Mouse (Mus musculus) bone marrow, adult 2 months (tissue): ENCODE results near the gene Fbxl22. TPM values are rescaled to one million over a fixed set of nuclear protein-coding genes. Genes with fewer than 3 reads are reported as not detected.
A peak's percentile ranks its signal among the peaks of the same experiment; 100 is the strongest.

Experiments used
- H3K27ac ChIP-seq: fragments of 200-500 bp; 2 replicates; pipeline ENCODE4 v1.5.1; 2012; ENCODE audit warnings: low read depth, mild to moderate bottlenecking, control low read depth, inconsistent platforms, low read length; ENCODE audit not compliant: control insufficient read depth, poor library complexity, insufficient read depth
- H3K4me1 ChIP-seq: fragments of 200-500 bp; 2 replicates; pipeline ENCODE4 v1.6.1; 2011; ENCODE audit warnings: low read length; ENCODE audit not compliant: control insufficient read depth, insufficient read depth
- H3K4me3 ChIP-seq: fragments of 200-500 bp; replicated peaks from 2 replicates; pipeline ENCODE3; 2011; ENCODE audit warnings: mild to moderate bottlenecking, low read depth, low read length, control low read depth; ENCODE audit not compliant: control insufficient read depth
- CTCF ChIP-seq: fragments of 200-500 bp; IDR thresholded peaks from 2 replicates; pipeline ENCODE4 v1.5.1; 2011; ENCODE audit warnings: low read length, control low read depth; ENCODE audit not compliant: control insufficient read depth, insufficient read depth
- POLR2A ChIP-seq: fragments of 200-500 bp; IDR thresholded peaks from 2 replicates; pipeline ENCODE4 v1.6.1; 2011; ENCODE audit warnings: low read depth, mild to moderate bottlenecking, control low read depth, low read length, borderline replicate concordance; ENCODE audit not compliant: control insufficient read depth
- WGBS: fragments of 180-500 bp; shearing (Covaris S2); methylation state at CpG from one replicate; pipeline ENCODE4 v1.1.7; 2018; 5-methylcytosine and 5-hydroxymethylcytosine counted together
- polyA plus RNA-seq: library from polyadenylated mRNA; stranded (reverse); fragments of >200 nt; gene quantifications from 2 replicates; pipeline ENCODE4 v1.2.4, GENCODE M21; 2011; ENCODE audit warnings: low replicate concordance; ENCODE audit not compliant: missing spikeins, insufficient read depth, insufficient read length

Fbxl22 gene
- polyA plus RNA-seq, 1 experiment, result 0.90 TPM

DNA sequence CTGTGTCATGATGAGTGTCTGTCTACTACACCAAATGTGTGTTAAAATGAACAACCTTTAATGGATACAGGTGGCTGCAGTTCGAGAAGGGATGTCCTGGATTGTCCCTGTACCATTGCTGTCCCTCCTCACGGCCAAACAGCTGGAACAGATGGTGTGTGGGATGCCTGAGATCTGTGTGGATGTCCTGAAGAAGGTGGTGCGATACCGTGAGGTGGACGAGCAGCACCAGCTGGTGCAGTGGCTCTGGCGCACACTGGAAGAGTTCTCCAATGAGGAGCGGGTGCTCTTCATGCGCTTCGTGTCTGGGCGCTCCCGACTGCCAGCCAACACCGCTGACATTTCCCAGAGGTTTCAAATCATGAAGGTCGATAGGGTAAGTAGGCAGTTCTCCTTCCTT, 9.9 kb downstream of the Fbxl22 start:
- TF ChIP-seq POLR2A, result no peak
- no peak for TF ChIP-seq CTCF
- Histone ChIP-seq H3K27ac (peak overlapping the region; percentile 1), H3K4me1 (peaks cover 8% of the 10 kb centered on the region), H3K4me3 (no peak overlapping the region)
- 93% methylated on average over 13 of the region's 13 CpGs for WGBS

DNA sequence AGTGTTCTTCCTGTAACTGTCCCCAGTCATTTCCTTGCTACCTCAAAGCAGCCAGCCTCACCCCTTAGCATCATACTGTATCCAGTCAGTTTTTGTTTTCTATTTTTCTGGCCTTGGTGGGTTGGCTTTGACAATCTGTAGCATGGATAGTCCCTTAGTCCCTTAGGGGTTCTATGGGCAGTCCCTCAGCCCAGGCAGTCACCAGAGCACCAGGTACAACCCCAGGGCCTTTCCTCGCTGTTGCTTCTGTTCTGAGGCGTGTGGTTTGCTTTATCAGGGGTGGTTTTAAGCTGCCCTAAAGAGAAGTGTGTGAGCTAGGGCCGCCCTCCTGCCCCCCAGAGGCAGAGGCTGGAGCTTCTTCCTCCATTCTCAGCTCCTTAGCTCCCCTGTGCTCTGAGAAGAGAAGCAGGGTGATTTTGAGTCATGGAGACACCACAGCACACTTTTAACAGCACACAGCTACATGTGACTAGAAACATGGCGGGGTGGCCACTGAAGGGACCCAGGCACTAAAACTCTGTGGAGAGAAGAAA, 10.4 kb downstream of the Fbxl22 start:
- TF ChIP-seq POLR2A (no peak), CTCF (peak; percentile 44)
- WGBS, result 53% methylated on average over 4 of the region's 4 CpGs
- Histone ChIP-seq H3K27ac (peak overlapping the region; percentile 1), H3K4me3 (no peak overlapping the region), H3K4me1 (peaks cover 8% of the 10 kb centered on the region)

DNA sequence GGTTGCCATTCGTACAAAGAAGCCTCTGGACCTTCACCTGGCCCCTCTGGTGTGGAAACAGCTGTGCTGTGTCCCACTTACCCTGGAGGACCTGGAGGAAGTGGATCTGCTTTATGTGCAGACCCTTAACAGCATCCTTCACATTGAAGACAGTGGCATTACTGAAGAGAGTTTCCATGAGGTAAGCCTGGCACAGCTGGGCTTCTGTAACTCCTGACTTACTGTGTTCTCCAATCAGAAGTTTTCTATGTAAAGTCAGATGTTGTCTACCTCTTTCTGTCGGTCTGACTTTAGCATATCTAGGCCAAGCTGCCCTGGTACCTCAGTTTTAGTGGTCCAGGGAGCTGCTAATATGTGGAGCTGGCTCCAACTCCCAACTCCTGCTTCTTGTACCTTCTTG, 13.1 kb downstream of the Fbxl22 start:
- Histone ChIP-seq H3K4me1 (peaks cover 6% of the 10 kb centered on the region; the same call in 1 of the 2 replicates), H3K27ac (no peak overlapping the region), H3K4me3 (no peak overlapping the region)
- WGBS, result 86% methylated on average over 2 of the region's 2 CpGs
- TF ChIP-seq POLR2A, result no peak
- TF ChIP-seq CTCF, result no peak

DNA sequence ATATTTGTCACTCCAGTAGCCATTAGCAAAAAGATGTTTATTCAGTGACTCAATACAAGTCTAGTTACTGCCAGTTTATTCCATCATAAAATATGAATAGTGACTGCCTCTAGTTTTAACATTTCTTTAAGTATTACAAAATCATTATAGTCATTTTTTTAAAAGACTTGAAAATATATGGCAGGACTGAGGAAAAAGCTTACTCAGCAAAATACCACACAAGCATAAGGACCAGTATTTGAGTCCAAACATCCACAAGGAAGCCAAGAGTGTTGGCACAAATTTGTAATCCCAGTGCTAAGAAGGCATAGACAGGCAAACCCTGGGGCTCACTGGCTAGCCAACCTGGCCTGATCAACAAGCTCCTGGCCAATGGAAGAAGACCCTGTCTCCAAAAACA, 20.4 kb downstream of the Fbxl22 start:
- no peak overlapping the region for H3K27ac ChIP-seq
- H3K4me3 ChIP-seq, result no peak overlapping the region
- H3K4me1 ChIP-seq, result no peaks in the 10 kb centered on the region; the same call in none of the 2 replicates
- no peak for TF ChIP-seq POLR2A

DNA sequence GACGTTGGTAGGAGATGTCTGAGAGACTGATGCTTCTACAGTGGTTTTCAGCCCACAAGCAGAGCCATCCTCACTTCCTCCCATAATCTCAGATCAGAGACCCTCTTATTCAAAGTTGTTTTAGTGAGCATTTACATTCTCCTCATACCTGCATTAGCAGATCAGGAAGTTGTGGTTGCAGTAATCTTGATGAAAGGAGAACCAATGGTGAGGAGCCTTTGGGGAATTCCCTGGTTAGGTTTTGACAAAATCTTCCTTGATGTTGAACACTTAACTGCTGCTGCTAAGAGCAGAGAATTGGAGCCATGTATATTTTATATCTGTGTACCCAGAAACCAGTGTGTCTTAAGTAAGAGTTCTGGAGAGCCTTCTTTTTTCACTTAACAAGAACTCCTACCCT, 22.0 kb downstream of the Fbxl22 start:
- no peak overlapping the region for H3K27ac ChIP-seq
- TF ChIP-seq POLR2A (no peak), CTCF (no peak)
- no peaks in the 10 kb centered on the region; the same call in none of the 2 replicates for H3K4me1 ChIP-seq
- no peak overlapping the region for H3K4me3 ChIP-seq
- WGBS, result 3% methylated on average over 1 of the region's 1 CpGs

DNA sequence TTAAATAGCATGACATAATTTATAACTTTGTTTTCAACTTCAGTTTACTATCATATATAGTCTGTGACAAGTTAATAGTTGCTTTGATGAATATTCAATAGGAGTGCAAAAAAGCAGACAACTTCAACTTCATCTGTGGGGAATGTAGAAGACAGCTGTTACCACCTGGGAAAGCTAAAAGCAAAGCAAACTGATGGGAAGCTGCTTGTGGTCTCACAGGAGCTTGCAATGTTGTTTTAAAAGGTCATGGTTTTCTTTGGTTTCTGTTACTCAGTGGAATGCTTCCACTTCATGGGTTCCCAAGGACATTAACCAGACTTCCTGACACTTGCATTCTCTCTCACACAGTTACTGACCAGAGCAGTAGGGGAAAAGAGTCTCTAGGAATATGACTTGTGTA, 25.6 kb downstream of the Fbxl22 start:
- no peaks in the 10 kb centered on the region; the same call in none of the 2 replicates for H3K4me1 ChIP-seq
- H3K4me3 ChIP-seq, result no peak overlapping the region
- TF ChIP-seq POLR2A (no peak), CTCF (no peak)
- H3K27ac ChIP-seq, result no peak overlapping the region

DNA sequence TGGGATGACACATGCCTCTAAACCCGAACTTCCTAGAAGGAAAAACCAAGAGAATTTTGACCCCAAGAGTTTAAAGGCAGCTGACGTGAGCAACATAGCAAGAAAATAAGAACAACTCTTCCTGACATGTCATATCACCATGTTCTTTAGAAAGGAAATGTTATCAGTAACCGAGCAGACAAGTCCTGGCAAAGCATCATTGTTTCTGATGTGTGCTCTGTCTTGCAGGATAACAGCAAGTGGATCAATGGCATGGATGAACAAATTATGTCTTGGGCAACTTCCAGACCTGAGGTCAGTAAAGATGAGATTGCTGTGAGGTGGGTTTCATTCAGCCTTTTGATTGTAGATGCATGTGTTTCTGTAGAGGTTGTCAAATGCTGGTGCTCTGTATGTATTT, 31.0 kb downstream of the Fbxl22 start:
- Histone ChIP-seq H3K4me3 (no peak overlapping the region), H3K4me1 (no peaks in the 10 kb centered on the region), H3K27ac (no peak overlapping the region)
- no peak for TF ChIP-seq POLR2A
- no peak for TF ChIP-seq CTCF
- WGBS, result 69% methylated on average over 3 of the region's 3 CpGs

DNA sequence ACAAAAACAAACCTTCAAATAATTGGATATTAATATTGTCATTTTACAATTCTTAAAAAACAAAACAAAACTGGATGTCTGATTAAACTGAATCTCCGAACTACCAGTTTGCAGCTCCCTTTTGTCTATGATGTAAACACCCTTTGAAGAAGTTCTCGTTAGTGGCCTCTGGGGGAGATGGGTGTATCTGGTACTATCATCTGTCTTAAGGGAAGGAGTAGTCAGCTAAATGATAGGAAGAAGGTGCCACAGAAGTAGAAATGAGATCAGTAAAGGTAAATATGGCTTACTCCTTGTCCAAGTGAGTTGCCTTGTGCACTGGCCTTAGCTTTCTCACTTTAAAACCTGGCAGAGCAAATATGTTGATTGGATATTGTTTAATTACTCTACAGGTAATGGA, 36.6 kb downstream of the Fbxl22 start:
- Histone ChIP-seq H3K27ac (no peak overlapping the region), H3K4me1 (no peaks in the 10 kb centered on the region), H3K4me3 (no peak overlapping the region)
- no peak for TF ChIP-seq POLR2A
- 69% methylated on average over 2 of the region's 2 CpGs for WGBS

DNA sequence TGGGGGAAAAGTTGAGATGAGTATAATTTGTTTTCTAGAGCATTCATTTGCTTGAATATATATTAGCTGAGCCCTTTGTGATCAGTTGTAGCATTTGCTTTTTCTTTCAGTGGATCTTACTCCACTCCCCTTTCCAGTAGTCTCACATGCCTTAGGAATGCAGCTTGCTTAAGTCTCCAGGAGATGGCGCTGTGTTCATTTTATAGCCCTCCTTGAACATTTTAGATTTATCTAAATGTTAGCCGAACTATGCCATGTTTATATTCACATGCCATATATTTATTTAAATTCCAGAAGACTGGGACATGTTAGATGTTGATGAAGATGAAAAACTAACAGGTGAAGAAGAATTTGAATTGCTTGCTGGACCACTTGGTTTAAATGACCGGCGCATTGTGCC, 49.3 kb downstream of the Fbxl22 start:
- WGBS, result 58% methylated on average over 4 of the region's 4 CpGs
- TF ChIP-seq POLR2A (no peak), CTCF (no peak)

More for the DNA sequence above, 49.3 kb downstream of the Fbxl22 start:
- Histone ChIP-seq H3K4me3 (no peak overlapping the region), H3K4me1 (no peaks in the 10 kb centered on the region), H3K27ac (no peak overlapping the region)

Other genes with a start within 250 kb of the Fbxl22 start
- gene Herc1, start 164.1 kb downstream of the Fbxl22 start, polyA plus RNA-seq, result 37.8 and 47.3 TPM in 2 replicates
- gene Usp3, start 78.5 kb upstream of the Fbxl22 start, polyA plus RNA-seq, result 12.8 and 33.3 TPM in 2 replicates
- 0.95 and 1.1 TPM in 2 replicates for gene Car12, start 199.1 kb upstream of the Fbxl22 start, polyA plus RNA-seq